In the genomic region with DNA sequence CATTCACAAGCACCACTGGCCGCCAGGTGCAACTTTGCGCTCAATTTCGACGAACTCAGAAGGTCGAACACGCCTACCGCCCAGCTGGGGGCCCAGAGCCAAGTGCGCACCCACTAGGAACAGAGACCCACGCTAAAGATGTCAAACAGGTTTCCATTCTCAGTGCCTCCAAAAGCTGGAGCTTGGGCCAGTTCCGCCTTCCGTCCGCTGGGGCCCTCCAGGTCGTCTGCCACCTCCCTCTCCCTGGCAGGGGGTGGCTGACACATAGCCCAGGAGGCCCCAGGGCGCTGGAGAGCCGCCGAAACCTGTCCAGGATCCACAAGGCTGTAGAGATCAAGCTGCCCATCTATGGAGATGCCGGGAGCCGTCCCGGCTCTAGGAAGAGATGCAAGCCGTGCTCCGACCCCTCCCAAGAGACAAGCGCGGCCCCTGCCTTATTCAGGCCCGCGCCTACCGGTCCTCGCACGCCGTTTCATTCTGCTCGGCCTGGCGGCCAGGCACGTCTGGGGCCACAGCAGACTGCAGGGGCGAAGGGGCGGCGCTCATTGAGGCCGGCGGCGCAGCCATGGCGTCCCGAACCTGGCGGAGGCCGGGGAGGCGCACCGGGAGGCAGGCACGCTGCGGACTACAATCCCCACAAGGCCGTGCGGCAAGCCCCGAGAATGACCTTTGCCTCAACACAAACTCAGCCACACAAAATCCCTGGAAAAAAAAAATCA, we compare ENCODE assay signal across 8 mouse cellular contexts. TPM values are rescaled to one million over a fixed set of nuclear protein-coding genes. Genes with fewer than 3 reads are reported as not detected.
DNase-seq lines count a peak whose midpoint lies in the region; ATAC-seq lines count a peak whose summit lies in the region.

No protein-coding gene starts in this region.

- H3K4me3 ChIP-seq in intestine, embryonic 15.5 days (replicated peaks), result peak overlapping the region; percentile 87

- DNase-seq in adrenal gland, postnatal 10 days, result peak; percentile 93
- DNase-seq in embryo, embryonic 9.5 days (ENCODE audit: extremely low spot score), result peak; percentile 83
- peak; percentile 77 to 82 for DNase-seq in gastrocnemius, postnatal 36 days
- DNase-seq in left cerebral cortex, postnatal 14 days (ENCODE audit: low spot score in 2 of 2), result peak; percentile 73 to 83
- peak; percentile 88 for DNase-seq in right cerebral cortex, postnatal 14 days
- peak; percentile 87 for DNase-seq in yolk sac, embryonic 10.5 days (ENCODE audit: low spot score)

- WGBS in intestine, embryonic 15.5 days, result under 1% methylated on average over 49 of the region's 49 CpGs

- H3K9ac ChIP-seq in intestine, embryonic 15.5 days, result peak overlapping the region; percentile 86

- H3K9me3 ChIP-seq in intestine, embryonic 15.5 days, result no peaks in the 10 kb centered on the region

- intact Hi-C loops in gastrocnemius, postnatal 36 days (cut with DNase I), result loop anchor here (5.0 kb wide), 1 partner anchor 189 kb away; no protein-coding TSS in a partner anchor
- intact Hi-C loops in left cerebral cortex, postnatal 14 days (cut with DNase I), result loop anchor here (5.0 kb wide), 1 partner anchor 59 kb away; the partner anchor contains the start of gene Dnajc5

- peak overlapping the region; percentile 97 for H3K27ac ChIP-seq in intestine, embryonic 15.5 days

- no peaks in the 10 kb centered on the region for H3K27me3 ChIP-seq in intestine, embryonic 15.5 days (replicated peaks)

- H3K4me2 ChIP-seq in intestine, embryonic 15.5 days (replicated peaks), result peak overlapping the region; percentile 93

- H3K36me3 ChIP-seq in intestine, embryonic 15.5 days, result peaks cover 21% of the 10 kb centered on the region

- ATAC-seq in intestine, embryonic 15.5 days, result peak; percentile 89
- peak; percentile 60 for ATAC-seq in megakaryocyte progenitor cell, adult 5-6 weeks (replicated peaks; ENCODE audit: poor library complexity)

- H3K4me1 ChIP-seq in intestine, embryonic 15.5 days (replicated peaks), result peaks cover 28% of the 10 kb centered on the region

RNA-seq across cellular contexts. Expression of gene Uckl1, which starts 3.1 kb away (rescaled TPM):
- 10 to 100 TPM; 55.1 to 86.5 TPM for total RNA-seq in adrenal gland, postnatal 10 days (2021)
- total RNA-seq in gastrocnemius, postnatal 36 days (2021), result 10 to 100 TPM; 24.8 to 27.3 TPM
- 57.4 and 64.7 TPM in 2 replicates for polyA plus RNA-seq in intestine, embryonic 15.5 days (2015; fragmentation: Nextera tagmentation; extraction: Ambion mirVana)
- 10 to 100 TPM; 41.2 to 42.9 TPM for total RNA-seq in left cerebral cortex, postnatal 14 days (2021)
- total RNA-seq in megakaryocyte progenitor cell, adult 5-6 weeks (2015), result 72.0 and 87.0 TPM in 2 replicates
- 54.7 and 67.0 TPM in 2 replicates for total RNA-seq in megakaryocyte progenitor cell, adult 5-6 weeks (2017)

RNA-seq across cellular contexts. Expression of gene Prpf6, which starts 10.1 kb away (rescaled TPM):
- 10 to 100 TPM; 51.4 to 58.3 TPM for total RNA-seq in adrenal gland, postnatal 10 days (2021)
- 10 to 100 TPM; 23.0 to 29.8 TPM for total RNA-seq in gastrocnemius, postnatal 36 days (2021)
- polyA plus RNA-seq in intestine, embryonic 15.5 days (2015; fragmentation: Nextera tagmentation; extraction: Ambion mirVana), result 50.5 and 51.9 TPM in 2 replicates
- total RNA-seq in left cerebral cortex, postnatal 14 days (2021), result 10 to 100 TPM; 48.3 to 51.3 TPM
- total RNA-seq in megakaryocyte progenitor cell, adult 5-6 weeks (2015), result 19.2 and 20.3 TPM in 2 replicates
- 79.3 and 93.2 TPM in 2 replicates for total RNA-seq in megakaryocyte progenitor cell, adult 5-6 weeks (2017)

RNA-seq across cellular contexts. Expression of gene Zfp512b, which starts 11.0 kb away (rescaled TPM):
- total RNA-seq in adrenal gland, postnatal 10 days (2021), result 10 to 100 TPM; 52.5 to 92.4 TPM
- total RNA-seq in gastrocnemius, postnatal 36 days (2021), result 10 to 100 TPM; 15.3 to 19.7 TPM
- polyA plus RNA-seq in intestine, embryonic 15.5 days (2015; fragmentation: Nextera tagmentation; extraction: Ambion mirVana), result 32.0 and 34.2 TPM in 2 replicates
- total RNA-seq in left cerebral cortex, postnatal 14 days (2021), result 100 to 1,000 TPM; 112 to 121 TPM
- 8.1 and 13.5 TPM in 2 replicates for total RNA-seq in megakaryocyte progenitor cell, adult 5-6 weeks (2015)
- total RNA-seq in megakaryocyte progenitor cell, adult 5-6 weeks (2017), result 7.6 and 16.4 TPM in 2 replicates

RNA-seq across cellular contexts. Expression of gene Samd10, which starts 17.5 kb away (rescaled TPM):
- 10 to 100 TPM in 1 of 2 experiments, 1 to 10 TPM in 1; 10.0 to 11.7 TPM for total RNA-seq in adrenal gland, postnatal 10 days (2021)
- total RNA-seq in gastrocnemius, postnatal 36 days (2021), result 1 to 10 TPM in 1 of 2 experiments, under 1 TPM in 1; 0.69 to 1.0 TPM
- polyA plus RNA-seq in intestine, embryonic 15.5 days (2015; fragmentation: Nextera tagmentation; extraction: Ambion mirVana), result 22.3 and 22.7 TPM in 2 replicates
- 10 to 100 TPM; 20.2 to 22.0 TPM for total RNA-seq in left cerebral cortex, postnatal 14 days (2021)
- total RNA-seq in megakaryocyte progenitor cell, adult 5-6 weeks (2015), result 9.0 and 10.9 TPM in 2 replicates
- 2.0 TPM in 2 replicates for total RNA-seq in megakaryocyte progenitor cell, adult 5-6 weeks (2017)

Comparison
In these comparisons a context has a peak if more than half of its experiments do, and no peak if none do; other contexts are left out.
1. Peak in every context shown above with its lines: DNase-seq, ATAC-seq, H3K4me3 ChIP-seq and H3K27ac ChIP-seq.